Mouse (Mus musculus): ENCODE results near the gene Glp2r. TPM values are rescaled to one million over a fixed set of nuclear protein-coding genes. Genes with fewer than 3 reads are reported as not detected.

Gene Glp2r
- polyA plus RNA-seq, 1 experiment: not detected

DNA sequence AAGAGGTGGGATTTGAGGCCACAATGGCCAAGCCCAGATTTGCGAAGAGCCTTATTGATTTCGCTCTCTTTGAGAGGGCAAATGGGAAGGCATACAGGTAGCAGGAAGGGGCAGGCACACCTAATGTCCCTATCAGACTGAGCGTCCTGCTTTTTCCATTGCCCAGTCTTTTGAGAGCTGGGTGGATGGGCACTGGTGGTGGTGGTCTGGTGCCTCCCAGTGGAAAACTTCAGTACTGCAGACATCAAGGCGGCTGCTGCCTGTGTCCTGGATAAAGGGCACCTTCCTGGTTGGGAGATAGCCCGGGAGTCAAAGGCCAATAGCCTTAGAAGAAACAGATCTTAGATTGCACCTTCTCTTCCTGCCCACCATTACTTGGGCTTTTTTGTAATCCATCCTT is 123.2 kb downstream of the Glp2r start:
- peak; percentile 84 for DNase-seq
- Histone ChIP-seq H3K36me3 (ENCODE audit: control insufficient read depth, insufficient read depth, low read length) (no peaks in the 10 kb centered on the region), H3K4me3 (ENCODE audit: insufficient read depth, low read depth, low read length) (no peak overlapping the region), H3K27ac (ENCODE audit: insufficient read depth, low read depth, low read length) (no peak overlapping the region), H3K27me3 (replicated peaks; ENCODE audit: control insufficient read depth, insufficient read depth, low read length) (no peaks in the 10 kb centered on the region), H3K4me1 (ENCODE audit: control insufficient read depth, insufficient read depth, low read length) (no peaks in the 10 kb centered on the region)
- peak; percentile 96 for TF ChIP-seq CTCF (conservative IDR thresholded peaks at IDR 0.05; ENCODE audit: insufficient read depth, insufficient read length, low read depth, low read length)
- TF ChIP-seq POLR2A (IDR thresholded peaks at IDR 0.05; ENCODE audit: low read depth, low read length): no peak
- 32% methylated on average over 5 of the region's 5 CpGs for WGBS

DNA sequence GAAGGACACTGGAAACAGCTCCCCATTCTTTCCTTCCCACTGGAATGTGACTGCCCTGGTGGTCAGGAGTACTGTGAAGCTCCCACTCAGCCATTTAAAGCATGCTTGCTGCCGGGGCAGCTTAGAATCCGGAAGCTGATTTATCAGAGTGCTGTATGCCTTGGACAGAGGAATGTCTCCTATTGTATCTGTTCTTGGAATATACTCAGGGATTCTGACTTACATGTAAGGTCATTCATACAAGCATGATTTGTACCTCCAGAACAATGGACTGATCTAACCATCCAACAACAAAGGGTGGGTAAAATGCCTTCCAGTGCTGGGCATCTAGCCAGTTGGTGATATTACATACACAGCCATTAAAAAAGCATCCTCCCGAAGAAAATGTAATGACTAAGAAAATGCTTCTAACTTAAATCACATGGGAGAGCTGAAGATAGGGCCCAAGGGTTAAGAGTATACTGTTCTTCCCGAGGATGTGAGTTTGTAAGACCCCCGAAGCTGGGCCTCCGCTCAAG is 126.3 kb downstream of the Glp2r start:
- WGBS: 63% methylated on average over 6 of the region's 6 CpGs
- Histone ChIP-seq H3K36me3 (ENCODE audit: control insufficient read depth, insufficient read depth, low read length) (no peaks in the 10 kb centered on the region), H3K27me3 (replicated peaks; ENCODE audit: control insufficient read depth, insufficient read depth, low read length) (no peaks in the 10 kb centered on the region), H3K4me1 (ENCODE audit: control insufficient read depth, insufficient read depth, low read length) (no peaks in the 10 kb centered on the region), H3K27ac (ENCODE audit: insufficient read depth, low read depth, low read length) (no peak overlapping the region), H3K4me3 (ENCODE audit: insufficient read depth, low read depth, low read length) (no peak overlapping the region)
- DNase-seq: peak; percentile 33
- TF ChIP-seq POLR2A (IDR thresholded peaks at IDR 0.05; ENCODE audit: low read depth, low read length): no peak
- no peak for TF ChIP-seq CTCF (conservative IDR thresholded peaks at IDR 0.05; ENCODE audit: insufficient read depth, insufficient read length, low read depth, low read length)

DNA sequence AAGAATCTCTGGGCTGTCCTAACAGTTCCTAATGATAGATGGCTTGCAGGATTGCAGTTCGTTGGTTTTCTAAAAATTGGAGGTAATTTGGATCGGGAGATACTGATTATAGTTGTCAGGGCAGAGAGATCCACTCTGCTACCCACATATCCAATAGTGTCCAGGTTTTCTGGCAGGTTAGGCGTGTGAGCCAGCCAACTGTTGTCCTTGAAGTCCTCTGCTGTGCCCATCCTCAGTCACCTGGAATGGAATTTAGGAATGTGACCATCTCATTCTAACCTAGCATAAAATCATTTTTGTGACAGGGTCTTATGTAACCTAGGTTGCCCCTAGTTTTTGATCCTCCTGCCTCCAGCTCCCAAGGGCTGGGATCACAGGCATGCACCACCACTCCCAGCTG is 127.5 kb downstream of the Glp2r start:
- Histone ChIP-seq H3K4me3 (ENCODE audit: insufficient read depth, low read depth, low read length) (no peak overlapping the region), H3K36me3 (ENCODE audit: control insufficient read depth, insufficient read depth, low read length) (no peaks in the 10 kb centered on the region), H3K27me3 (replicated peaks; ENCODE audit: control insufficient read depth, insufficient read depth, low read length) (no peaks in the 10 kb centered on the region), H3K27ac (ENCODE audit: insufficient read depth, low read depth, low read length) (no peak overlapping the region), H3K4me1 (ENCODE audit: control insufficient read depth, insufficient read depth, low read length) (no peaks in the 10 kb centered on the region)
- 80% methylated on average over 3 of the region's 3 CpGs for WGBS
- TF ChIP-seq CTCF (conservative IDR thresholded peaks at IDR 0.05; ENCODE audit: insufficient read depth, insufficient read length, low read depth, low read length): no peak
- TF ChIP-seq POLR2A (IDR thresholded peaks at IDR 0.05; ENCODE audit: low read depth, low read length): no peak
- no peak for DNase-seq

DNA sequence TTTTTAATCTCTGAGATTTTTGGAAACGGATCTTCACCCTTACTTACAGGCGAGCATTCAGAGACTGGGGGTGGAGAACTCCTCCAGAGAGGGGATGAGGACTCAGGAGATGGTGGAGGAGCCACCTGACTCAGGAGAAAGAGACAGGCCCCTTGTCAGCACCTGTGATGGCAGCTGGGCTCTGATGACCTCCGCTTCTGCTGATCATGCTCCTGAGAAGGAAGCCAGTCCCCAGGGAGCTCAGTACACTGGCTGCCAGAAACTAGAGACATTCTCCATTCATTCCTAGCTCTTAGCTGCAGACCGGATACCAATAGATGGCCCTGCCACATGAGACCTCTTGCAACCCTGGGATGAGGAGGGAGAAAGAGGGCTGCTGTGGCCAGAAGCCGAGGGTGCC is 128.1 kb downstream of the Glp2r start:
- Histone ChIP-seq H3K36me3 (ENCODE audit: control insufficient read depth, insufficient read depth, low read length) (no peaks in the 10 kb centered on the region), H3K27me3 (replicated peaks; ENCODE audit: control insufficient read depth, insufficient read depth, low read length) (no peaks in the 10 kb centered on the region), H3K4me1 (ENCODE audit: control insufficient read depth, insufficient read depth, low read length) (no peaks in the 10 kb centered on the region), H3K27ac (ENCODE audit: insufficient read depth, low read depth, low read length) (no peak overlapping the region), H3K4me3 (ENCODE audit: insufficient read depth, low read depth, low read length) (no peak overlapping the region)
- peak; percentile 8 for DNase-seq
- TF ChIP-seq POLR2A (IDR thresholded peaks at IDR 0.05; ENCODE audit: low read depth, low read length) (no peak), CTCF (conservative IDR thresholded peaks at IDR 0.05; ENCODE audit: insufficient read depth, insufficient read length, low read depth, low read length) (no peak)
- 78% methylated on average over 5 of the region's 5 CpGs for WGBS

DNA sequence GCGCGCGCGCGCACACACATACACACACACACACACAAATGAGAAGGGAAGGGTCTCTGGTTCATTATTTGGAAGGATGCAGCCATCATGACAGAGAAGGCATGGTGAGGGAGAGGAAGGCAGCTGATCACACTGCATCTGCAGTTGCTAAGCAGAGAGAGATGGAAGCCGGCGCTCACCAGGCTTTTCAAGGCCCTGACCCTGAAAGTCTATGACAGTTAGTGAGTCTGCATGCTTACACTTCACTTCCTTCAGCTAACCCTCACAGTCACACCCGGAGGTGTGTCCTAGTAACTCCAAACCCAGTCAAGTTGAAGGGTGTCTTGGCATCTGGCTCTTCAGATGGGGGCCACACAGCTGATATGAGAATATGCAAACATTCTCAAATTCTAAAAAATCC is 128.5 kb downstream of the Glp2r start:
- 91% methylated on average over 8 of the region's 8 CpGs for WGBS
- Histone ChIP-seq H3K4me3 (ENCODE audit: insufficient read depth, low read depth, low read length) (no peak overlapping the region), H3K4me1 (ENCODE audit: control insufficient read depth, insufficient read depth, low read length) (no peaks in the 10 kb centered on the region), H3K27ac (ENCODE audit: insufficient read depth, low read depth, low read length) (no peak overlapping the region), H3K36me3 (ENCODE audit: control insufficient read depth, insufficient read depth, low read length) (no peaks in the 10 kb centered on the region), H3K27me3 (replicated peaks; ENCODE audit: control insufficient read depth, insufficient read depth, low read length) (no peaks in the 10 kb centered on the region)
- DNase-seq: no peak
- TF ChIP-seq POLR2A (IDR thresholded peaks at IDR 0.05; ENCODE audit: low read depth, low read length): no peak
- no peak for TF ChIP-seq CTCF (conservative IDR thresholded peaks at IDR 0.05; ENCODE audit: insufficient read depth, insufficient read length, low read depth, low read length)

DNA sequence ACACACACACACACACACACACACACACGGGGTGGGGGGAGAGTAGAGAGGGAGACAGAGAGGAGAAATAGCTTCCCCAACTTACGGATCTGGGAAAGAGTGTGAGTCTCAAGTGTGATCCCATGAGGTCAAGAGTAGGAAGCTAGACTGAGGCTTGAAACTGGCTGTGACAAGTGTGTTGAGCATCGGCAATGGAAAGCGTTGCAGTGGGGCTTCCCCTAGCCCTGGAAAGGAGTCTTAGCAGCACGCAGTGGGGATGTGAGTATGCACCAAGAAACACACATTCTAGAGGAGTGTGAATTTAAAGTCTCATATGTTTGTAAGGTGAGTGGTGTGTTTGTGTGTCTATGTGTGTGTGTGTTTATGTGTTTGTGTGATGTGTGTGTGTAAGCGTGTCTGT is 130.7 kb downstream of the Glp2r start:
- 91% methylated on average over 6 of the region's 6 CpGs for WGBS
- TF ChIP-seq CTCF (conservative IDR thresholded peaks at IDR 0.05; ENCODE audit: insufficient read depth, insufficient read length, low read depth, low read length): no peak
- no peak for TF ChIP-seq POLR2A (IDR thresholded peaks at IDR 0.05; ENCODE audit: low read depth, low read length)
- no peak overlapping the region for H3K27ac ChIP-seq (ENCODE audit: insufficient read depth, low read depth, low read length)
- no peaks in the 10 kb centered on the region for H3K36me3 ChIP-seq (ENCODE audit: control insufficient read depth, insufficient read depth, low read length)
- H3K4me1 ChIP-seq (ENCODE audit: control insufficient read depth, insufficient read depth, low read length): no peaks in the 10 kb centered on the region
- H3K27me3 ChIP-seq (replicated peaks; ENCODE audit: control insufficient read depth, insufficient read depth, low read length): no peaks in the 10 kb centered on the region
- DNase-seq: no peak
- H3K4me3 ChIP-seq (ENCODE audit: insufficient read depth, low read depth, low read length): no peak overlapping the region

DNA sequence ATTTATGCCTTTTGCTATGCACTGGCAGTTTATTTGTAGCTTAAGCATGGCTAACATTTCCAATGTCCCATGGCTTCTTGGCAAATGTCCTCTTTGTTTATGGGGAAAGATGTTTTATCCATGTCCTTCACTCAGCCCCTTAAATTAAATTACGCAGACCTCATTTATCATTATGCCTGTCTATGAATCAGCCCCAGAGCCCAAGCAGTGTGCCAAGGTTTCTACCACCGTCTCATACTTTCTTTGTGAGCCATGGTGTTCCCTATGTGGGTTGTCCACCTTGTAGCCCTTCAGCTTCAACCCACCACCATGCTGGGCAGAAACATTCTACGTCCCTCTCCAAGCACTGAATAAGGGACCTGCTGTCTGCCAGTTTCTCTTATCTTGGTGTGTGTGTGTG is 132.6 kb downstream of the Glp2r start:
- DNase-seq: no peak
- H3K4me1 ChIP-seq (ENCODE audit: control insufficient read depth, insufficient read depth, low read length): no peaks in the 10 kb centered on the region
- H3K27me3 ChIP-seq (replicated peaks; ENCODE audit: control insufficient read depth, insufficient read depth, low read length): no peaks in the 10 kb centered on the region
- no peak overlapping the region for H3K4me3 ChIP-seq (ENCODE audit: insufficient read depth, low read depth, low read length)
- no peak overlapping the region for H3K27ac ChIP-seq (ENCODE audit: insufficient read depth, low read depth, low read length)
- no peak for TF ChIP-seq CTCF (conservative IDR thresholded peaks at IDR 0.05; ENCODE audit: insufficient read depth, insufficient read length, low read depth, low read length)
- no peak for TF ChIP-seq POLR2A (IDR thresholded peaks at IDR 0.05; ENCODE audit: low read depth, low read length)
- no peaks in the 10 kb centered on the region for H3K36me3 ChIP-seq (ENCODE audit: control insufficient read depth, insufficient read depth, low read length)
- 82% methylated on average over 3 of the region's 3 CpGs for WGBS
